Mouse (Mus musculus) testis, adult 2 months (tissue): ENCODE data around the gene Slc44a3.

ENCODE experiments used
- CTCF ChIP-seq: fragments of 200-500 bp; IDR thresholded peaks from 2 replicates; pipeline ENCODE4 v1.5.1; 2012; ENCODE audit warnings: low read depth, mild to moderate bottlenecking, inconsistent platforms, low read length, moderate library complexity; ENCODE audit not compliant: control insufficient read depth, insufficient read depth, insufficient replicate concordance
- POLR2A ChIP-seq: fragments of 200-500 bp; IDR thresholded peaks from 2 replicates; pipeline ENCODE4 v1.6.1; 2012; ENCODE audit warnings: low read depth, mild to moderate bottlenecking, inconsistent platforms, low read length, moderate library complexity; ENCODE audit not compliant: control insufficient read depth

GRCm38 (mm10) chr3:121579402-121579801 lies 47.2 kb upstream of the Slc44a3 start:
- TF ChIP-seq CTCF (no peak), POLR2A (no peak)
